Mouse (Mus musculus) forebrain, embryonic 15.5 days (tissue): ENCODE results near the gene Akap2. TPM values are rescaled to one million over a fixed set of nuclear protein-coding genes. Genes with fewer than 3 reads are reported as not detected.

Experiments used
- ATAC-seq: fragments of 200-750 bp; cut with Nextera tagmentation; replicated peaks from 2 replicates; pipeline ENCODE4 v1.8.0; 2017; ENCODE audit warnings: mild to moderate bottlenecking, moderate TSS enrichment, moderate library complexity
- H3K27ac ChIP-seq: fragments of 300-500 bp; sonication (generic); replicated peaks from 2 replicates; pipeline ENCODE4 v1.5.1; 2015; ENCODE audit warnings: mild to moderate bottlenecking, inconsistent platforms
- H3K27me3 ChIP-seq: fragments of 300-500 bp; sonication (generic); 2 replicates; pipeline ENCODE4 v1.6.1; 2015; ENCODE audit warnings: inconsistent platforms
- H3K36me3 ChIP-seq: fragments of 300-500 bp; sonication (generic); 2 replicates; pipeline ENCODE4 v1.6.1; 2015; ENCODE audit warnings: mild to moderate bottlenecking, inconsistent platforms
- H3K4me1 ChIP-seq: fragments of 300-500 bp; sonication (generic); 2 replicates; pipeline ENCODE4 v1.6.1; 2015; ENCODE audit warnings: inconsistent platforms
- H3K4me2 ChIP-seq: fragments of 300-500 bp; sonication (generic); replicated peaks from 2 replicates; pipeline ENCODE4 v1.6.1; 2015; ENCODE audit warnings: mild to moderate bottlenecking, inconsistent platforms
- H3K4me3 ChIP-seq: fragments of 300-500 bp; sonication (generic); 2 replicates; pipeline ENCODE4 v1.5.1; 2015; ENCODE audit warnings: mild to moderate bottlenecking, inconsistent platforms
- H3K9ac ChIP-seq: fragments of 300-500 bp; sonication (generic); replicated peaks from 2 replicates; pipeline ENCODE4 v1.6.1; 2015; ENCODE audit warnings: mild to moderate bottlenecking, inconsistent platforms
- H3K9me3 ChIP-seq: fragments of 300-500 bp; sonication (generic); 2 replicates; pipeline ENCODE4 v1.6.1; 2016; ENCODE audit warnings: inconsistent platforms
- WGBS: fragments of 180-500 bp; shearing (Covaris S2); methylation state at CpG from one replicate; pipeline ENCODE4 v1.1.7; 2015; ENCODE audit warnings: mixed read lengths; 5-methylcytosine and 5-hydroxymethylcytosine counted together
- polyA plus RNA-seq: library from polyadenylated mRNA; unstranded; fragments of >200 nt; fragmentation: Nextera tagmentation; extraction: Ambion mirVana; gene quantifications from 2 replicates; pipeline ENCODE4 v1.2.1, GENCODE M21; 2015

The Akap2 gene
- polyA plus RNA-seq, 1 experiment from 2014 or later, result 6.5 TPM

- H3K36me3 ChIP-seq, result no peaks in the 10 kb centered on the region
- H3K9ac ChIP-seq, result no peak overlapping the region
- H3K9me3 ChIP-seq, result no peaks in the 10 kb centered on the region
- no peak for ATAC-seq
- H3K27ac ChIP-seq, result no peak overlapping the region
- no peaks in the 10 kb centered on the region for H3K27me3 ChIP-seq
- no peaks in the 10 kb centered on the region for H3K4me1 ChIP-seq
- no peak overlapping the region for H3K4me2 ChIP-seq
- H3K4me3 ChIP-seq, result no peak overlapping the region
- 91% methylated on average over 2 of the region's 2 CpGs for WGBS
Observed at GRCm38 (mm10) chr4:57771558-57772219, 54.2 kb downstream of the Akap2 start.

GRCm38 (mm10) chr4:57772851-57773510 lies 55.5 kb downstream of the Akap2 start:
- H3K36me3 ChIP-seq, result no peaks in the 10 kb centered on the region
- H3K27me3 ChIP-seq, result no peaks in the 10 kb centered on the region
- no peak overlapping the region for H3K4me3 ChIP-seq
- 65% methylated on average over 11 of the region's 11 CpGs for WGBS
- H3K4me1 ChIP-seq, result no peaks in the 10 kb centered on the region
- H3K9ac ChIP-seq, result no peak overlapping the region
- no peak overlapping the region for H3K4me2 ChIP-seq
- no peaks in the 10 kb centered on the region for H3K9me3 ChIP-seq
- ATAC-seq, result no peak
- H3K27ac ChIP-seq, result no peak overlapping the region

GRCm38 (mm10) chr4:57774517-57774916 lies 57.1 kb downstream of the Akap2 start:
- no peak overlapping the region for H3K4me2 ChIP-seq
- no peak for ATAC-seq
- no peaks in the 10 kb centered on the region for H3K9me3 ChIP-seq
- WGBS, result 74% methylated on average over 4 of the region's 4 CpGs
- H3K4me1 ChIP-seq, result no peaks in the 10 kb centered on the region
- H3K27ac ChIP-seq, result no peak overlapping the region
- H3K27me3 ChIP-seq, result no peaks in the 10 kb centered on the region
- H3K4me3 ChIP-seq, result no peak overlapping the region
- no peaks in the 10 kb centered on the region for H3K36me3 ChIP-seq
- no peak overlapping the region for H3K9ac ChIP-seq

GRCm38 (mm10) chr4:57775582-57775981 lies 58.1 kb downstream of the Akap2 start:
- no peak for ATAC-seq
- no peak overlapping the region for H3K4me3 ChIP-seq
- no peaks in the 10 kb centered on the region for H3K4me1 ChIP-seq
- no peaks in the 10 kb centered on the region for H3K27me3 ChIP-seq
- H3K9me3 ChIP-seq, result no peaks in the 10 kb centered on the region
- no peak overlapping the region for H3K4me2 ChIP-seq
- H3K36me3 ChIP-seq, result no peaks in the 10 kb centered on the region
- no peak overlapping the region for H3K27ac ChIP-seq
- H3K9ac ChIP-seq, result no peak overlapping the region

GRCm38 (mm10) chr4:57780403-57780802 lies 62.9 kb downstream of the Akap2 start:
- Histone ChIP-seq H3K9ac (no peak overlapping the region), H3K27me3 (no peaks in the 10 kb centered on the region; the same call in 1 of the 2 replicates), H3K27ac (no peak overlapping the region), H3K36me3 (no peaks in the 10 kb centered on the region), H3K4me2 (no peak overlapping the region), H3K4me3 (no peak overlapping the region), H3K4me1 (peaks cover 17% of the 10 kb centered on the region), H3K9me3 (no peaks in the 10 kb centered on the region)
- 30% methylated on average over 4 of the region's 4 CpGs for WGBS
- no peak for ATAC-seq

GRCm38 (mm10) chr4:57780833-57781641 lies 63.6 kb downstream of the Akap2 start:
- Histone ChIP-seq H3K27me3 (no peaks in the 10 kb centered on the region; the same call in 1 of the 2 replicates), H3K9ac (no peak overlapping the region), H3K27ac (no peak overlapping the region), H3K4me3 (no peak overlapping the region), H3K36me3 (no peaks in the 10 kb centered on the region), H3K9me3 (no peaks in the 10 kb centered on the region), H3K4me2 (0 out of 2 replicates have a peak overlapping the region, but pooled peaks have one; percentile 12), H3K4me1 (peaks cover 17% of the 10 kb centered on the region)
- WGBS, result 5% methylated on average over 20 of the region's 20 CpGs
- peak; percentile 39; the same call in 1 of the 2 replicates for ATAC-seq

- Histone ChIP-seq H3K9ac (peak overlapping the region; percentile 40), H3K9me3 (no peaks in the 10 kb centered on the region), H3K4me2 (peak overlapping the region; percentile 78), H3K36me3 (no peaks in the 10 kb centered on the region), H3K4me1 (peaks cover 17% of the 10 kb centered on the region), H3K27ac (no peak overlapping the region), H3K27me3 (no peaks in the 10 kb centered on the region; the same call in 1 of the 2 replicates), H3K4me3 (peak overlapping the region; percentile 46)
- ATAC-seq, result peak; percentile 92
- under 1% methylated on average over 26 of the region's 26 CpGs for WGBS
Observed at GRCm38 (mm10) chr4:57781994-57782393, 64.5 kb downstream of the Akap2 start.

GRCm38 (mm10) chr4:57782549-57783390 lies 65.3 kb downstream of the Akap2 start:
- 0 out of 2 replicates have a peak, but pooled peaks have one; percentile 20 for ATAC-seq

GRCm38 (mm10) chr4:57783391-57783770 lies 65.9 kb downstream of the Akap2 start:
- peaks cover 17% of the 10 kb centered on the region for H3K4me1 ChIP-seq
- 0 out of 2 replicates have a peak overlapping the region, but pooled peaks have one; percentile 40 for H3K9ac ChIP-seq
- ATAC-seq, result no peak
- H3K4me3 ChIP-seq, result peak overlapping the region; percentile 46
- peak overlapping the region; percentile 78 for H3K4me2 ChIP-seq
- H3K36me3 ChIP-seq, result no peaks in the 10 kb centered on the region
- no peaks in the 10 kb centered on the region; the same call in 1 of the 2 replicates for H3K27me3 ChIP-seq
- WGBS, result 37% methylated on average over 9 of the region's 9 CpGs
- no peak overlapping the region for H3K27ac ChIP-seq
- H3K9me3 ChIP-seq, result no peaks in the 10 kb centered on the region

More at GRCm38 (mm10) chr4:57782549-57783390, 65.3 kb downstream of the Akap2 start:
- peaks cover 17% of the 10 kb centered on the region for H3K4me1 ChIP-seq
- no peaks in the 10 kb centered on the region for H3K9me3 ChIP-seq
- H3K36me3 ChIP-seq, result no peaks in the 10 kb centered on the region
- H3K27ac ChIP-seq, result no peak overlapping the region
- no peaks in the 10 kb centered on the region; the same call in 1 of the 2 replicates for H3K27me3 ChIP-seq
- H3K4me3 ChIP-seq, result peak overlapping the region; percentile 46
- H3K4me2 ChIP-seq, result peak overlapping the region; percentile 78
- peak overlapping the region; percentile 40 for H3K9ac ChIP-seq
- 5% methylated on average over 33 of the region's 33 CpGs for WGBS

- no peak overlapping the region for H3K9ac ChIP-seq
- H3K36me3 ChIP-seq, result no peaks in the 10 kb centered on the region
- H3K4me3 ChIP-seq, result no peak overlapping the region
- ATAC-seq, result no peak
- no peak overlapping the region for H3K27ac ChIP-seq
- WGBS, result 66% methylated on average over 11 of the region's 11 CpGs
- no peaks in the 10 kb centered on the region for H3K9me3 ChIP-seq
- peaks cover 17% of the 10 kb centered on the region for H3K4me1 ChIP-seq
- H3K4me2 ChIP-seq, result no peak overlapping the region
- H3K27me3 ChIP-seq, result no peaks in the 10 kb centered on the region; the same call in 1 of the 2 replicates
Observed at GRCm38 (mm10) chr4:57783853-57784600, 66.6 kb downstream of the Akap2 start.

GRCm38 (mm10) chr4:57788709-57789108 lies 71.3 kb downstream of the Akap2 start:
- Histone ChIP-seq H3K27me3 (no peaks in the 10 kb centered on the region), H3K9me3 (no peaks in the 10 kb centered on the region), H3K9ac (no peak overlapping the region), H3K4me3 (no peak overlapping the region), H3K27ac (no peak overlapping the region), H3K4me2 (no peak overlapping the region), H3K4me1 (no peaks in the 10 kb centered on the region), H3K36me3 (no peaks in the 10 kb centered on the region)
- WGBS, result 65% methylated on average over 5 of the region's 5 CpGs
- ATAC-seq, result no peak
